Mouse (Mus musculus) lung, adult 2 months (tissue): ENCODE data around the gene Cstf1.

ENCODE experiments used
- CTCF ChIP-seq: fragments of 200-500 bp; IDR thresholded peaks from 2 replicates; pipeline ENCODE4 v1.5.1; 2011; ENCODE audit warnings: mild to moderate bottlenecking, low read length, control low read depth; ENCODE audit not compliant: insufficient read depth
- POLR2A ChIP-seq: fragments of 200-500 bp; IDR thresholded peaks from 2 replicates; pipeline ENCODE4 v1.6.1; 2011; ENCODE audit warnings: low read depth, mild to moderate bottlenecking, control low read depth, low read length, borderline replicate concordance; ENCODE audit errors: extremely low read depth

DNA sequence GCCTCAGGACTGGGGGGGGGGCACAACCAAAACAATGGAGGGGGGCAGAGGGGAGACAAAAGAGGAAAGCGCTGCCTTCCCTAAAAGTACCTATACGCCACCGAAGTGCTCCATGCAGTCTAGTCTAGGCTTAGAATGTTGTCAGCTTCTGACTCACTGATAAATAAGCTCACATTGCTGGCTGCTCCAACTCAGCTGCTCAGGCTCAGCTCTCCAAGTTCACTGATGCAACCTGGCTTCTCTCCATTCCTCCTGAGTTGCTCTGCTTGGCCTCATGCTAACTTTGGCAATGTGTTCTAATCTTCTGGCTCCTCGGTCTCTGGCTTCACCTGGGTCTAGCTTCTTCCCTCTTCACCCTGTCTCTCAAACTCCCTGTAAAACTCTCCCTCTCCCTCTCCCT is 6.1 kb downstream of the Cstf1 start:
- no peak for TF ChIP-seq POLR2A
- TF ChIP-seq CTCF: no peak
